Mouse (Mus musculus) cortical plate, adult 2 months (tissue): ENCODE results near the gene Mfsd1.

Experiments
- CTCF ChIP-seq: fragments of 200-500 bp; IDR thresholded peaks from 2 replicates; pipeline ENCODE4 v1.5.1; 2011; ENCODE audit warnings: mild to moderate bottlenecking, control low read depth, low read length; ENCODE audit not compliant: insufficient read depth; ENCODE audit errors: extremely low read depth
- POLR2A ChIP-seq: fragments of 200-500 bp; IDR thresholded peaks from 2 replicates; pipeline ENCODE4 v1.6.1; 2011; ENCODE audit warnings: mild to moderate bottlenecking, low read length, control low read depth; ENCODE audit not compliant: insufficient read depth; ENCODE audit errors: extremely low read depth

GRCm38 (mm10) chr3:67553927-67554448 is 28.6 kb upstream of the Mfsd1 start:
- TF ChIP-seq CTCF (no peak), POLR2A (no peak)
